Mouse (Mus musculus): ENCODE measurements around the gene Clcnkb. TPM values are rescaled to one million over a fixed set of nuclear protein-coding genes. Genes with fewer than 3 reads are reported as not detected.

Gene Clcnkb
- 0.08 and 0.92 TPM in 2 replicates for polyA plus RNA-seq (2012; rRNA removed)

GRCm38 (mm10) chr4:141415924-141416323 is at the start of gene Clcnkb:
Gene Clcnkb, minus strand, starts transcription at chr4:141416014.

GRCm38 (mm10) chr4:141444451-141445327 is 28.9 kb upstream of the Clcnkb start, which contains the start of gene Zbtb17:
Gene Zbtb17, plus strand, starts transcription at chr4:141444654.

GRCm38 (mm10) chr4:141435974-141436373 is 20.2 kb upstream of the Clcnkb start, which contains the start of gene Srarp:
Gene Srarp, minus strand, starts transcription at chr4:141436105.

GRCm38 (mm10) chr4:141420192-141420829 is 4.5 kb upstream of the Clcnkb start, which contains the start of gene Hspb7:
Gene Hspb7, plus strand, starts transcription at chr4:141420779.

GRCm38 (mm10) chr4:141398545-141398944 is 17.3 kb downstream of the Clcnkb start, which contains the start of gene Clcnka:
Gene Clcnka, minus strand, starts transcription at chr4:141398724.

GRCm38 (mm10) chr4:141367997-141368791 is 47.6 kb downstream of the Clcnkb start, which contains the start of gene Fam131c:
Gene Fam131c, plus strand, starts transcription at chr4:141368220.

Other genes starting within 250 kb of the Clcnkb start
- gene Rsg1, start 202.1 kb downstream of the Clcnkb start, polyA plus RNA-seq (2012; rRNA removed) = 2.5 and 3.6 TPM in 2 replicates
- gene Arhgef19, start 176.5 kb downstream of the Clcnkb start, polyA plus RNA-seq (2012; rRNA removed) = 23.9 and 27.9 TPM in 2 replicates
- 13.9 and 17.4 TPM in 2 replicates for gene Epha2, start 114.8 kb downstream of the Clcnkb start, polyA plus RNA-seq (2012; rRNA removed)
- gene Fam131c, start 47.8 kb downstream of the Clcnkb start, polyA plus RNA-seq (2012; rRNA removed) = 0.49 and 0.74 TPM in 2 replicates
- 0.06 TPM in 1 of 2 replicates, not detected in the other for gene Clcnka, start 17.3 kb downstream of the Clcnkb start, polyA plus RNA-seq (2012; rRNA removed)
- 16.5 and 19.5 TPM in 2 replicates for gene Hspb7, start 4.8 kb upstream of the Clcnkb start, polyA plus RNA-seq (2012; rRNA removed)
- gene Srarp, start 20.1 kb upstream of the Clcnkb start, polyA plus RNA-seq (2012; rRNA removed) = 0.35 and 0.40 TPM in 2 replicates
- 40.2 and 41.1 TPM in 2 replicates for gene Zbtb17, start 28.6 kb upstream of the Clcnkb start, polyA plus RNA-seq (2012; rRNA removed)
- gene Spen, start 122.6 kb upstream of the Clcnkb start, polyA plus RNA-seq (2012; rRNA removed) = 21.2 and 27.0 TPM in 2 replicates
- gene Fblim1, start 190.1 kb upstream of the Clcnkb start, polyA plus RNA-seq (2012; rRNA removed) = 118 and 124 TPM in 2 replicates
- gene Tmem82, start 202.6 kb upstream of the Clcnkb start, polyA plus RNA-seq (2012; rRNA removed) = 43.3 and 46.4 TPM in 2 replicates
- gene Slc25a34, start 207.8 kb upstream of the Clcnkb start, polyA plus RNA-seq (2012; rRNA removed) = 44.8 and 48.5 TPM in 2 replicates
- gene Plekhm2, start 248.9 kb upstream of the Clcnkb start, polyA plus RNA-seq (2012; rRNA removed) = 28.6 and 29.1 TPM in 2 replicates

All from colon, adult 2 months (tissue).